Mouse (Mus musculus): ENCODE measurements at regions not wholly inside any gene's neighbourhood (a gene's known extent, or its start where the extent isn't known, plus 50 kb on each side); places are given as distances from the start of the nearest gene placed in this dataset.

DNA sequence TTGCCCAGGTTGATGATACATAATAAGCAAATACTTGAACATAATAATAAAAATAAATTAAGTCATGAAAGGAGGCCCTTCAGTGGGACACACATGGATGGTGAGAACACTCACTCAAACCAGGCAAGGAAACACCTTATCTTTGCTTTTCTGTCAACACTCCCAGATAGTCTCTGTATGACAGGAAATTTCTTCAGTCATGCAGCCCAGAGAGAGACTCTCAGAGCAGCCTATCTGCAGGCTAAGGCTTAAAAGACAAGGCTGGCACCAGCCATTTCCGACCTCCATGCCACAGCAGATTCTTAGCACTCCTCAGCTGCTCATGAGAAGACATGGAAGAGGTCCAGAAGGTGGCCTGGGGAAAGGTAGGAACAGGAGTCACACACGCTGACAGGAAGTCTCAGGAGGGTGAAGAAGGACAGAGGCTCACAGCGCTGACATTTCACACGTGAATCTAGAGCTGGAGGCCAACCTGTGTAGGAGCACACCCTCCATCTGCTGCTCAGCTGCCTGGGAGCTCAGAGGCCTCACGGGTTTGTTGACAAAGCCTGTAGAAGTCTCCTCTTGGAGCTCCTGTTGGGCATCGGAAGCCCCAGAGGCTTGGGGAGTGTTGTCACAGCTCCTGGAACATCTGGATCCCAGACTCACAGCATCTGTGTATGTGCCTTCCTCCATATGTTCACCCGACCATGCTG lies 232.3 kb downstream of the Qk start:
- ATAC-seq (ENCODE audit: insufficient read depth, low FRiP score) = no peak
- Histone ChIP-seq H3K27me3 (ENCODE audit: control insufficient read depth, insufficient read depth, low read length) (no peaks in the 10 kb centered on the region), H3K4me2 (ENCODE audit: low read depth, low read length) (no peak overlapping the region), H3K36me3 (ENCODE audit: control insufficient read depth, insufficient read depth, low read length) (no peaks in the 10 kb centered on the region), H3K9me3 (replicated peaks; ENCODE audit: control insufficient read depth, low read length) (peaks cover 3% of the 10 kb centered on the region; the same call in 1 of the 2 replicates), H3K27ac (ENCODE audit: low read length) (no peak overlapping the region), H3K4me1 (ENCODE audit: control insufficient read depth, insufficient read depth, low read length) (peaks cover 11% of the 10 kb centered on the region), H3K4me3 (replicated peaks; ENCODE audit: low read length) (no peak overlapping the region), H3K9ac (ENCODE audit: low read length) (no peak overlapping the region)
- 66% methylated on average over 7 of the region's 7 CpGs for WGBS

DNA sequence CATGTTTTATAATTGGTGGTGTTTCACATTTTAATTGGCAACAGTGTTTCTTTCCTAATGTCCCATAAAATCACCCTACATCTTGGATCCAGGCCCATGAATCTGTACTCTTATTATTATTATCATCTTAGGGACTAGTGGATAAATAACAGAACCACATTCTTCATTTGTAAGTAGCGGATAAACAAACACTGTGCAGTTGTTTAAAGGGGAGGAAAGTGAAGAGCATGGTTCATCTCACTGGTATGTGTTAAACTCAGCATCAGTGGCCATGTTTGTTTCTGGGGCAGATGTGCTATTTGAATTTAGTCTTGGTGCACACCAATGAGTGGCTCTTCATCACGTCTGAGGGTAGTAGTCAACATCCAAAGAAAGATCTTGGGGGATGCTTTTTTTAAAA lies 233.1 kb downstream of the Qk start:
- Histone ChIP-seq H3K36me3 (ENCODE audit: control insufficient read depth, insufficient read depth, low read length) (no peaks in the 10 kb centered on the region), H3K9ac (ENCODE audit: low read length) (no peak overlapping the region), H3K27me3 (ENCODE audit: control insufficient read depth, insufficient read depth, low read length) (no peaks in the 10 kb centered on the region), H3K4me2 (ENCODE audit: low read depth, low read length) (no peak overlapping the region), H3K9me3 (replicated peaks; ENCODE audit: control insufficient read depth, low read length) (no peaks in the 10 kb centered on the region; the same call in 1 of the 2 replicates), H3K4me1 (ENCODE audit: control insufficient read depth, insufficient read depth, low read length) (peaks cover 11% of the 10 kb centered on the region), H3K4me3 (replicated peaks; ENCODE audit: low read length) (no peak overlapping the region), H3K27ac (ENCODE audit: low read length) (no peak overlapping the region)
- 60% methylated on average over 2 of the region's 2 CpGs for WGBS
- ATAC-seq (ENCODE audit: insufficient read depth, low FRiP score) = no peak; the same call in 1 of the 2 replicates

DNA sequence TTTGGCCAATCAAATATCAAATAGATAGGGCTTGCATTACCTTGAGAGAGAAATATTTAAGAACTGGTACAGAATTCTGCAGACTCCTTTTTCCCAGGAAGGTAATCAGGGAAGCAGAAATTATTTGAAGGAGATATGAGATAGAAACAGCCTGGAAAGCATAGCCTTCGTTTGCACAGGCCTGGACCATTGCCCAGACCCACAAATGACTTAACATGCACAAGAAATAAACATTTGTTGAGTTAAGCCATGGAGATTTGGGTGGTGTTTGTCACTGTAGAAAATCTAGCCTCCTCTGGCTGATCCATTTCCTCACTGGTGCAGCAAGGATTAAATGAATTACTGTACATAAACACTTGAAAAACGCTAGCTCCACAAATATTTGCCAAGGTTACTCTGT lies 233.5 kb downstream of the Qk start:
- H3K27ac ChIP-seq (ENCODE audit: low read length) = peak overlapping the region; percentile 67; the same call in 1 of the 2 replicates
- no peak overlapping the region for H3K4me2 ChIP-seq (ENCODE audit: low read depth, low read length)
- H3K4me3 ChIP-seq (replicated peaks; ENCODE audit: low read length) = no peak overlapping the region
- H3K36me3 ChIP-seq (ENCODE audit: control insufficient read depth, insufficient read depth, low read length) = no peaks in the 10 kb centered on the region
- peak; percentile 88 for ATAC-seq (ENCODE audit: insufficient read depth, low FRiP score)
- WGBS = 21% methylated on average over 2 of the region's 2 CpGs
- no peaks in the 10 kb centered on the region for H3K9me3 ChIP-seq (replicated peaks; ENCODE audit: control insufficient read depth, low read length)
- peaks cover 11% of the 10 kb centered on the region for H3K4me1 ChIP-seq (ENCODE audit: control insufficient read depth, insufficient read depth, low read length)
- H3K9ac ChIP-seq (ENCODE audit: low read length) = no peak overlapping the region
- H3K27me3 ChIP-seq (ENCODE audit: control insufficient read depth, insufficient read depth, low read length) = no peaks in the 10 kb centered on the region

DNA sequence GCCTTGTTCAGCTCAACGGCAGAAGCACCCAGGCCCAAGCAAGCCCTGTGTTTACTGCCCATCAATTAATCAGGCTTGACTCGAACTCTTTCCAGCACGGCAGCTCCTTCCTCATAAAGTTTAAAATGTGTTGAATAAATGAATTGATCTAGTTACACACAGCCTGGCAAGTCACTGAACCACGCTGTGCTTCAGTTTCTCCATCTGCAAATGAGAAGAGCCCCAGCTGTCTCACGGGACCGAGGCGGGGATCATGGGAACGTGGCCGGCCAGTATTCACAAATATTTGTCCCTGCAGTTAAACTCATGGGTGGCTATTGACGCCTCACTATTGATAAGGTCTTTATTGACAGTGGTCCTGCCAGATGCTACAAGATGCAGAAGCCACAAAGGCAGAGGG lies 237.9 kb downstream of the Qk start:
- 35% methylated on average over 10 of the region's 10 CpGs for WGBS
- peaks cover 16% of the 10 kb centered on the region for H3K4me1 ChIP-seq (ENCODE audit: control insufficient read depth, insufficient read depth, low read length)
- H3K9ac ChIP-seq (ENCODE audit: low read length) = no peak overlapping the region
- no peak overlapping the region for H3K4me2 ChIP-seq (ENCODE audit: low read depth, low read length)
- no peaks in the 10 kb centered on the region for H3K27me3 ChIP-seq (ENCODE audit: control insufficient read depth, insufficient read depth, low read length)
- no peak for ATAC-seq (ENCODE audit: insufficient read depth, low FRiP score)
- H3K27ac ChIP-seq (ENCODE audit: low read length) = no peak overlapping the region
- no peaks in the 10 kb centered on the region for H3K36me3 ChIP-seq (ENCODE audit: control insufficient read depth, insufficient read depth, low read length)
- H3K4me3 ChIP-seq (replicated peaks; ENCODE audit: low read length) = no peak overlapping the region
- H3K9me3 ChIP-seq (replicated peaks; ENCODE audit: control insufficient read depth, low read length) = no peaks in the 10 kb centered on the region

DNA sequence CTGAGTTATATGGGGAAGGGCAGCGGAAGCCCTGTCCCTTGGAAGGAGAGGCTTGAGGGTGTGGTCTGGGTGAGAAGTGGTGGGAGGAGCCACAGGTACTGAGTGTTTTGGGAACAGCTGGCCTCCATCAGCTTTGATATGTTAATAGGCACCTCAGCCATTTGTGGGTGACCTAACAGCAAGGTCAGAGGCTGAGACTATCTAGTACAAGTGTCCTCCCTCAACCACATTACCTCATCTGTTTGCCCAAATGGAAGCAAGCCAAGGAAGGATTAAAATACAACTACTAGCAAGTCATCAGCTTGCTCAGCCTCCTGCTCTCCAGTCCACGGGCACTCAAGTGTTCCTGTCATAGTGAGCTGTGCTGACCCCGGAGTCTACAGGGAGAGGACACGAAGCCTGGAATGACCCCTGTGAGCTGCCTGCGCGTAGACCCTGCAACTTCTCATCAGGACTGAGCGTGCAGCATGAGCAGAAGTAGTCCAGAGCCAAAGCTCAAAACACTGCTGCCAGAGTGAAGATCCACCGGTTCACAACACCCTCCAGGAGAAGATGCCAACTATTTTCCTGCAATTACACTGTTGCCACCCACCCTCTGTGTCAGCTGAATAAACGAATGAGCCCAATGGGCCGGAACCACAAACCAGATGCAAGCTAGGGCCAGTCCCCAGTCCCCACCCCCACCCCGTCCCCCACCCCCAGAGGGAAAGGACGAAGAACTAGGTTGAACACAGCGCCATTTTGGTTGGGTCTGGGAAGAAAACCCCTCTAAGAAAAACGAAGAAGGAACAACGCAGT lies 239.6 kb downstream of the Qk start:
- Histone ChIP-seq H3K4me3 (replicated peaks; ENCODE audit: low read length) (no peak overlapping the region), H3K4me1 (ENCODE audit: control insufficient read depth, insufficient read depth, low read length) (peaks cover 10% of the 10 kb centered on the region), H3K4me2 (ENCODE audit: low read depth, low read length) (no peak overlapping the region), H3K27me3 (ENCODE audit: control insufficient read depth, insufficient read depth, low read length) (no peaks in the 10 kb centered on the region), H3K9ac (ENCODE audit: low read length) (no peak overlapping the region), H3K9me3 (replicated peaks; ENCODE audit: control insufficient read depth, low read length) (no peaks in the 10 kb centered on the region), H3K27ac (ENCODE audit: low read length) (no peak overlapping the region), H3K36me3 (ENCODE audit: control insufficient read depth, insufficient read depth, low read length) (no peaks in the 10 kb centered on the region)
- peak; percentile 68; the same call in 1 of the 2 replicates for ATAC-seq (ENCODE audit: insufficient read depth, low FRiP score)
- WGBS = 60% methylated on average over 15 of the region's 15 CpGs

DNA sequence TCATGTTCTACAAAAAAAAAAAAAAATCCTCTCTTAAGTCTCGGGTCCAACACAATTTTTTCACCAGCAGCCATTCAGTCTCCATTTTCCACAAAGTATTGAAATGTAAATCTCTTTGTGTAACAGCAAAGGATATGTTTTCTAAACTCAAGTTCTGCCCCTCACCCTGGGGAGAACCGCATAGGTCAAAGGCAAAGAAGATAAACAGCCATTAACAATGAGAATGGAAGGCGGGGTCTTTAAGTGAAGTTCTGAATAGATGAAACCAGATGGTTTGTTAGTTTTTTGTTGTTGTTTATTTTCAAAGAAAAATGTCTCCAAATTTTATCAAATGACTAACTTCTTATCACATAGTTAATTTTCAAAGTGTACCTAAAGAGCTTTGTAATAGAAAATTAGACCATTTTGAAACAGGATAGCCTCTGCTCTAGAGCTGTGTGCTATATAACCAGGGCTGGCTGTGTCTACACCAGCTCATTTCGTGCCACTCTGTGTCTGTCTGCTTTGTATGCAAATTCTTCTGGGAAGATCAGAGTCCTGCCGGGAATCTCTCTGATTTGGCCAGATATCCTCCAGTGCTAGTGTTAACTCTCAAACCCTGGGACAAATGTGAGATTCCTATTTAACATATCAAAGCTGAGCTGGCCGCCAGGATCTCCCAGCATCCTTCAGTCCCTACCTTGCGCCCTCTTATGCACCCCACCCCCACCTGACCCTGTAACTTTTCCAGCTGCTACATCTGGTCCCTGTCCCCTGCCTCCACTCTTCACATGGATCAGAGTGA lies 240.9 kb downstream of the Qk start:
- no peak overlapping the region for H3K4me2 ChIP-seq (ENCODE audit: low read depth, low read length)
- H3K9ac ChIP-seq (ENCODE audit: low read length) = no peak overlapping the region
- H3K27me3 ChIP-seq (ENCODE audit: control insufficient read depth, insufficient read depth, low read length) = no peaks in the 10 kb centered on the region
- no peaks in the 10 kb centered on the region for H3K9me3 ChIP-seq (replicated peaks; ENCODE audit: control insufficient read depth, low read length)
- H3K36me3 ChIP-seq (ENCODE audit: control insufficient read depth, insufficient read depth, low read length) = no peaks in the 10 kb centered on the region
- no peak overlapping the region for H3K4me3 ChIP-seq (replicated peaks; ENCODE audit: low read length)
- no peak overlapping the region for H3K27ac ChIP-seq (ENCODE audit: low read length)
- 44% methylated on average over 7 of the region's 7 CpGs for WGBS
- ATAC-seq (ENCODE audit: insufficient read depth, low FRiP score) = no peak
- peaks cover 10% of the 10 kb centered on the region for H3K4me1 ChIP-seq (ENCODE audit: control insufficient read depth, insufficient read depth, low read length)

DNA sequence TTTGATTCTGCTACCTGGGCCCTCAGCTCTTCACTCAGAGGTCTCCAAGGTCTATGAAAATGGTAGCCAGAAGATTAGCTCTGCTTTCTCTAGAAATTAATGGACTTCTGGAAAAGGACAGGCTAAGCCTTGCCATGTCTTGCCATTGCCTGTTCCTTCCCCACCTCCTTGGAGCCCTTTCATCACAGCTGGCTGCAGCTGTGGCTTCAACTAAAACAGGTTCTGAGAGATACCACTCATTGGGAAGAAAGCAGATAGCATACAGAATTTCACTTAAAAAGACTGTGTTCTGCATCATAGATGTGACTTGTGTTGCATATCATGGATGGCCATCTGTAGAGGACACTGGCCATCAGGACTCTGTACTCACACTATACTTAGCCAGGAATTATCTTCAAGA lies 246.4 kb downstream of the Qk start:
- Histone ChIP-seq H3K9ac (ENCODE audit: low read length) (no peak overlapping the region), H3K9me3 (replicated peaks; ENCODE audit: control insufficient read depth, low read length) (no peaks in the 10 kb centered on the region), H3K4me3 (replicated peaks; ENCODE audit: low read length) (no peak overlapping the region), H3K4me1 (ENCODE audit: control insufficient read depth, insufficient read depth, low read length) (no peaks in the 10 kb centered on the region), H3K27me3 (ENCODE audit: control insufficient read depth, insufficient read depth, low read length) (no peaks in the 10 kb centered on the region), H3K4me2 (ENCODE audit: low read depth, low read length) (no peak overlapping the region), H3K27ac (ENCODE audit: low read length) (no peak overlapping the region), H3K36me3 (ENCODE audit: control insufficient read depth, insufficient read depth, low read length) (no peaks in the 10 kb centered on the region)
- ATAC-seq (ENCODE audit: insufficient read depth, low FRiP score) = no peak

DNA sequence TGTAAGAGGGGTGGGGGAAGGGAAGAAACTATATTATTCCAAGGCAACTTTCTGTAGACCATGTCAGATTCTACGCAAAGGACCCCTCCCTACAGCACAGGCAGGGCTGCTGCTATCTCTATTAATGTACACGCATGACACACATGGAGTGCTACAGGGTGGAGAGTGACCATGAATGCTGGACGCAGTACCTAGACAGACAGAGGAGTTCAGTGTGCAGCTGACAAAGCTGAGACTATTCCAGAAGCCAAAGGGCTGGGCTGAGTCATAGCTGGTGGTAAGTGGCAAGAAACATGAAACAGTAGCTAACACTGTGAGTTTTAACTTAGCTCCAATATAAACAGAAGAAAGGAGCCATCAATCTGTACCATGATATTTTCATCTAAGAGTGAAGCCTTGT lies 250.4 kb downstream of the Qk start:
- no peak for ATAC-seq (ENCODE audit: insufficient read depth, low FRiP score)
- Histone ChIP-seq H3K9ac (ENCODE audit: low read length) (no peak overlapping the region), H3K27me3 (ENCODE audit: control insufficient read depth, insufficient read depth, low read length) (no peaks in the 10 kb centered on the region), H3K4me2 (ENCODE audit: low read depth, low read length) (no peak overlapping the region), H3K27ac (ENCODE audit: low read length) (no peak overlapping the region), H3K36me3 (ENCODE audit: control insufficient read depth, insufficient read depth, low read length) (no peaks in the 10 kb centered on the region), H3K4me1 (ENCODE audit: control insufficient read depth, insufficient read depth, low read length) (no peaks in the 10 kb centered on the region), H3K9me3 (replicated peaks; ENCODE audit: control insufficient read depth, low read length) (no peaks in the 10 kb centered on the region), H3K4me3 (replicated peaks; ENCODE audit: low read length) (no peak overlapping the region)
- WGBS = 82% methylated on average over 3 of the region's 3 CpGs

DNA sequence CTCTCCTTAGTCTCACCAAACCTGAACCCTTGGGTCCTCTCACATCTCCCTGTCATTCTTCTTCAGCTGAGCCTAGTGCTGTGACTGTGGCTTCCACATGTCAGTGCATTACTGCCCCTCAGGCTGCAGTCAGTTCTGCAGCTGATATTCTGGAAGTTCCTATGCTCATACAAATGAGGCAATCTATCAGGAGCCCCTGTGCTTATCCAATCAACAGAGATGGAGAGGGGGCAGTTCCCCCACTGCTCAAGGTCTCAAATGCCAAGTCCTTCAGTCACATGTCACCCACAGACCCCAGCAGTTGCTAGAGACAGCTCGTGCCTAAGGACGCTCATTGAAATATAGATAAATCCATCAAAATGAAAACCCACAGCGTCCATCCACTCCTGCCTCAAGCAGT lies 254.5 kb downstream of the Qk start:
- H3K9me3 ChIP-seq (replicated peaks; ENCODE audit: control insufficient read depth, low read length) = no peaks in the 10 kb centered on the region
- H3K27ac ChIP-seq (ENCODE audit: low read length) = no peak overlapping the region
- ATAC-seq (ENCODE audit: insufficient read depth, low FRiP score) = no peak
- H3K36me3 ChIP-seq (ENCODE audit: control insufficient read depth, insufficient read depth, low read length) = no peaks in the 10 kb centered on the region
- H3K4me2 ChIP-seq (ENCODE audit: low read depth, low read length) = no peak overlapping the region
- H3K4me1 ChIP-seq (ENCODE audit: control insufficient read depth, insufficient read depth, low read length) = no peaks in the 10 kb centered on the region
- H3K9ac ChIP-seq (ENCODE audit: low read length) = no peak overlapping the region
- WGBS = 79% methylated on average over 3 of the region's 3 CpGs
- H3K27me3 ChIP-seq (ENCODE audit: control insufficient read depth, insufficient read depth, low read length) = no peaks in the 10 kb centered on the region
- no peak overlapping the region for H3K4me3 ChIP-seq (replicated peaks; ENCODE audit: low read length)
